Mouse (Mus musculus) forebrain, postnatal 0 days (tissue): ENCODE measurements around the gene Mex3b. TPM values are rescaled to one million over a fixed set of nuclear protein-coding genes. Genes with fewer than 3 reads are reported as not detected.

Experiments used
- ATAC-seq: fragments of 200-750 bp; cut with Nextera tagmentation; 2 replicates; pipeline ENCODE4 v1.8.0; 2017; ENCODE audit warnings: mild to moderate bottlenecking, moderate library complexity
- DNase-seq: peaks from one replicate; pipeline ENCODE4 v3.0.0-alpha.2; 2015
- H3K27ac ChIP-seq: fragments of 300-500 bp; sonication (generic); 2 replicates; pipeline ENCODE4 v1.5.1; 2014; ENCODE audit warnings: low read depth, mild to moderate bottlenecking, antibody characterized with exemption, low read length, moderate library complexity, mixed read lengths
- H3K27me3 ChIP-seq: fragments of 300-500 bp; sonication (generic); 2 replicates; pipeline ENCODE4 v1.6.1; 2014; ENCODE audit warnings: mild to moderate bottlenecking, low read length, mixed read lengths; ENCODE audit not compliant: insufficient read depth
- H3K36me3 ChIP-seq: fragments of 300-500 bp; sonication (generic); 2 replicates; pipeline ENCODE4 v1.6.1; 2014; ENCODE audit warnings: mild to moderate bottlenecking, moderate library complexity; ENCODE audit not compliant: insufficient read depth
- H3K4me1 ChIP-seq: fragments of 300-500 bp; sonication (generic); 2 replicates; pipeline ENCODE4 v1.6.1; 2014; ENCODE audit warnings: antibody characterized with exemption; ENCODE audit not compliant: insufficient read depth
- H3K4me2 ChIP-seq: fragments of 300-500 bp; sonication (generic); 2 replicates; pipeline ENCODE4 v1.6.1; 2014; ENCODE audit warnings: low read depth, mild to moderate bottlenecking, moderate library complexity
- H3K4me3 ChIP-seq: fragments of 300-500 bp; sonication (generic); 2 replicates; pipeline ENCODE4 v1.5.1; 2014; ENCODE audit warnings: low read depth, low read length, mixed read lengths
- H3K9ac ChIP-seq: fragments of 300-500 bp; sonication (generic); 2 replicates; pipeline ENCODE4 v1.6.1; 2014; ENCODE audit warnings: mild to moderate bottlenecking
- H3K9me3 ChIP-seq: fragments of 300-500 bp; sonication (generic); 2 replicates; pipeline ENCODE4 v1.6.1; 2016; ENCODE audit warnings: low read length
- CTCF ChIP-seq: sonication (generic); IDR thresholded peaks from 2 replicates; pipeline ENCODE4 v1.5.1; 2016; ENCODE audit warnings: antibody characterized with exemption, control low read depth, low read depth
- WGBS: fragments of 180-500 bp; shearing (Covaris S2); extraction: QIAGEN DNeasy Blood & Tissue Kit; methylation state at CpG from one replicate; pipeline ENCODE4 v1.1.7; 2014; 5-methylcytosine and 5-hydroxymethylcytosine counted together
- polyA plus RNA-seq: library from polyadenylated mRNA; unstranded; fragments of >200 nt; fragmentation: Nextera tagmentation; extraction: Ambion mirVana; gene quantifications from 2 replicates; pipeline ENCODE4 v1.2.1, GENCODE M21; 2015
- total RNA-seq: library from RNA; depleted of rRNA; stranded (reverse); fragments of >200 nt; gene quantifications from 2 replicates; pipeline ENCODE4 v1.2.3, GENCODE M21; 2014

Mex3b gene
- total and polyA plus RNA-seq, 2 experiments from 2014 or later: 22.8 to 141 TPM

GRCm38 (mm10) chr7:82880700-82881099, 13.6 kb downstream of the Mex3b start:
- no peaks in the 10 kb centered on the region for H3K4me1 ChIP-seq
- H3K4me2 ChIP-seq: no peak overlapping the region
- 85% methylated on average over 5 of the region's 5 CpGs for WGBS
- H3K9ac ChIP-seq: no peak overlapping the region
- H3K9me3 ChIP-seq: no peaks in the 10 kb centered on the region
- no peaks in the 10 kb centered on the region for H3K36me3 ChIP-seq
- no peak for ATAC-seq
- H3K27ac ChIP-seq: no peak overlapping the region
- TF ChIP-seq CTCF: peak; percentile 24; the same call in 1 of the 2 replicates
- H3K4me3 ChIP-seq: no peak overlapping the region
- no peaks in the 10 kb centered on the region for H3K27me3 ChIP-seq
- DNase-seq: no peak

GRCm38 (mm10) chr7:82890317-82890850, 23.3 kb downstream of the Mex3b start:
- TF ChIP-seq CTCF: no peak
- H3K27me3 ChIP-seq: no peaks in the 10 kb centered on the region
- 92% methylated on average over 6 of the region's 6 CpGs for WGBS
- H3K9ac ChIP-seq: no peak overlapping the region
- no peak overlapping the region for H3K4me2 ChIP-seq
- DNase-seq: no peak
- H3K27ac ChIP-seq: no peak overlapping the region
- H3K4me3 ChIP-seq: no peak overlapping the region
- H3K9me3 ChIP-seq: no peaks in the 10 kb centered on the region
- no peaks in the 10 kb centered on the region for H3K36me3 ChIP-seq
- ATAC-seq: no peak
- no peaks in the 10 kb centered on the region for H3K4me1 ChIP-seq

GRCm38 (mm10) chr7:82890875-82891515, 23.9 kb downstream of the Mex3b start:
- H3K27ac ChIP-seq: no peak overlapping the region
- H3K4me2 ChIP-seq: no peak overlapping the region
- WGBS: 24% methylated on average over 1 of the region's 1 CpGs
- no peaks in the 10 kb centered on the region for H3K27me3 ChIP-seq
- H3K4me3 ChIP-seq: no peak overlapping the region
- DNase-seq (no peak), ATAC-seq (no peak)
- no peaks in the 10 kb centered on the region for H3K4me1 ChIP-seq
- no peaks in the 10 kb centered on the region for H3K9me3 ChIP-seq
- TF ChIP-seq CTCF: no peak
- no peak overlapping the region for H3K9ac ChIP-seq
- H3K36me3 ChIP-seq: no peaks in the 10 kb centered on the region

- H3K4me1 ChIP-seq: no peaks in the 10 kb centered on the region
- DNase-seq (no peak), ATAC-seq (no peak)
- H3K36me3 ChIP-seq: no peaks in the 10 kb centered on the region
- no peak overlapping the region for H3K9ac ChIP-seq
- WGBS: 65% methylated on average over 1 of the region's 1 CpGs
- H3K27ac ChIP-seq: no peak overlapping the region
- H3K4me3 ChIP-seq: no peak overlapping the region
- no peaks in the 10 kb centered on the region for H3K27me3 ChIP-seq
- H3K9me3 ChIP-seq: no peaks in the 10 kb centered on the region
- no peak overlapping the region for H3K4me2 ChIP-seq
- no peak for TF ChIP-seq CTCF
Observed at GRCm38 (mm10) chr7:82894366-82894765, 27.2 kb downstream of the Mex3b start.

- TF ChIP-seq CTCF: no peak
- no peak for ATAC-seq
- Histone ChIP-seq H3K36me3 (no peaks in the 10 kb centered on the region), H3K9me3 (no peaks in the 10 kb centered on the region), H3K4me2 (no peak overlapping the region), H3K4me1 (no peaks in the 10 kb centered on the region), H3K27me3 (no peaks in the 10 kb centered on the region), H3K27ac (no peak overlapping the region), H3K4me3 (no peak overlapping the region), H3K9ac (no peak overlapping the region)
- WGBS: 73% methylated on average over 2 of the region's 2 CpGs
- no peak for DNase-seq
Observed at GRCm38 (mm10) chr7:82895606-82896005, 28.5 kb downstream of the Mex3b start.

GRCm38 (mm10) chr7:82896750-82897149, 29.6 kb downstream of the Mex3b start:
- ATAC-seq: no peak
- 31% methylated on average over 3 of the region's 3 CpGs for WGBS
- H3K9ac ChIP-seq: no peak overlapping the region
- H3K27ac ChIP-seq: no peak overlapping the region
- DNase-seq: no peak
- H3K9me3 ChIP-seq: no peaks in the 10 kb centered on the region
- TF ChIP-seq CTCF: no peak
- no peaks in the 10 kb centered on the region for H3K4me1 ChIP-seq
- H3K27me3 ChIP-seq: no peaks in the 10 kb centered on the region
- H3K36me3 ChIP-seq: no peaks in the 10 kb centered on the region
- no peak overlapping the region for H3K4me3 ChIP-seq
- no peak overlapping the region for H3K4me2 ChIP-seq

- no peaks in the 10 kb centered on the region for H3K4me1 ChIP-seq
- no peaks in the 10 kb centered on the region for H3K27me3 ChIP-seq
- no peak overlapping the region for H3K9ac ChIP-seq
- H3K4me3 ChIP-seq: no peak overlapping the region
- H3K4me2 ChIP-seq: no peak overlapping the region
- DNase-seq (no peak), ATAC-seq (no peak)
- no peaks in the 10 kb centered on the region for H3K36me3 ChIP-seq
- whole genome bisulfite sequencing: 78% methylated on average over 8 of the region's 8 CpGs
- no peaks in the 10 kb centered on the region for H3K9me3 ChIP-seq
- no peak overlapping the region for H3K27ac ChIP-seq
- no peak for TF ChIP-seq CTCF
Observed at GRCm38 (mm10) chr7:82899459-82900297, 32.5 kb downstream of the Mex3b start.
